Mouse (Mus musculus): Measurements from ENCODE around the gene Pla2g6. TPM values are rescaled to one million over a fixed set of nuclear protein-coding genes. Genes with fewer than 3 reads are reported as not detected.

The Pla2g6 gene
- polyA plus RNA-seq, 1 experiment from 2014 or later = 22.4 TPM

DNA sequence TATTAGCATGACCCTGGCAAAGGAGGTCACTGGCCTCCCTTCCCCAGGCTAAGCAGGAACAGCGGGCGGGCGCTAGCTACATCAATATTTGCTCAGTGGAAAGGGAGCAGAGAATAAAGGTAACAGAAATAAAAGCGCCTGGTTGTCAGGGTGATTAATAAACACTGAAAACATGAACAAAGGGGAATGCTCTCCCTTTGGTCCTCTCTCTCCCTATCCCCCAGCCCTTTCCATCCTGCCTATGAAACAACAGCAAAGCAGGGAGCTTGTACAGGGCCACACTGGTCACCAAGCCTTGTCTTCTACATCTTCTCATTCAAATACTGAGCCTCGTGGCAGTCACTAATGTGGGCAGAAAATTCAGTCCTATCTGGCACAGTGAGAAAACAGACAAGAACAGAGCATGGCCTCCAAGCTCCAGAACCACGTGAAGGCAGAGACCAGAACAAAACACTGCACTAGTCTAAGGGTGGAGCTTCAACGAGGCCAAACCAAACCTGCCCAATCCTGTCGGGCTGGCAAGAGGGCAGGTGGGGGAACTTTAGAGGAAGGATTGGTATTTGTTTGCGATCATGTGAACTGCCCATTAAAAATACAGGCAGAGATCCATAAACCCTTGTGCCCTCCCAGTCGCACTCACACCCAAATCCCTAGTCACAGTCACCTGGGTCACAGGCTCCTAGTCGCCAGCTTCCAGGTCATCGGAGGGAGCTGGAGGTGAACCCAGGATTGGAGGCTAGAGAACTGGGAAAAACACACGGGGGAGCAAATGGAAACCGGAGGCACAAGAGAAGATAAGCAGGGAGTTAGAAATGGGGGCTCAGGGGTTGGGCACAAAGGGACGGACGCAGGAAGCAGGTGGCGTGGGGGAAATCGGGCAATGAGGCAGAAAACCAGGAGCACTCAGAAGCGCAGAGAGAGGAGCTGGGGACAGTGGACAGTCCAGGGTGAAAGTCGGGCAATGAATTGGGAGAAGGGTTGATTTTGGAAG is 924 bp downstream of the Pla2g6 start:
- WGBS = 8% methylated on average over 20 of the region's 20 CpGs
- Histone ChIP-seq H3K4me2 (ENCODE audit: low read depth, low read length) (peak overlapping the region; percentile 62), H3K27me3 (ENCODE audit: control insufficient read depth, insufficient read depth, low read depth, low read length) (no peaks in the 10 kb centered on the region), H3K9me3 (ENCODE audit: control insufficient read depth, low read length) (no peaks in the 10 kb centered on the region), H3K36me3 (ENCODE audit: control insufficient read depth, insufficient read depth, low read length) (no peaks in the 10 kb centered on the region), H3K4me1 (replicated peaks; ENCODE audit: control insufficient read depth, insufficient read depth, low read length) (peaks cover 52% of the 10 kb centered on the region), H3K9ac (ENCODE audit: low read length) (peak overlapping the region; percentile 78), H3K27ac (ENCODE audit: low read length) (peak overlapping the region; percentile 93), H3K4me3 (ENCODE audit: low read length) (peak overlapping the region; percentile 66)
- ATAC-seq (ENCODE audit: low read depth) = no peak; the same call in 1 of the 2 replicates

DNA sequence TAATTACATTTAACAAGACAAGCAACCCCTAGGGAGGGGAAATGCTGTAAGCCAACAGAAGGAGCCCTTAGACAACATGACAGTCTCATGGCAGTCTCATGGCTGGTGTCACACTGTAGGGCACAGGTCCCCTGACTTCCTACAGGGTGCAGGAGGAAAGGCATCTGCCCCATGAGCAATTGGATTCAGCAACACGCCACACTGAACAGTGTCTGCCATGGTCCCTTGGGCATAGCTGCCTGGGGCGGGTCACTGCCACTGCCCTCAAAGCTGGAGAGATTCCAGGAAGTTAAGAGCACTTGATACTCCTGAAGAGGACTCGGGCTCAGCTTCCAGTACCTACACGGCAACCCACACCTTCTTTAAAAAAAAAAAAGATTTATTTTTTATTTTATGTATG is 1.9 kb downstream of the Pla2g6 start:
- peak; percentile 17 for ATAC-seq (ENCODE audit: low read depth)
- peak overlapping the region; percentile 62 for H3K4me2 ChIP-seq (ENCODE audit: low read depth, low read length)
- H3K36me3 ChIP-seq (ENCODE audit: control insufficient read depth, insufficient read depth, low read length) = no peaks in the 10 kb centered on the region
- WGBS = 47% methylated on average over 4 of the region's 4 CpGs
- no peak overlapping the region for H3K4me3 ChIP-seq (ENCODE audit: low read length)
- H3K27ac ChIP-seq (ENCODE audit: low read length) = peak overlapping the region; percentile 93
- peak overlapping the region; percentile 29; the same call in 1 of the 2 replicates for H3K9ac ChIP-seq (ENCODE audit: low read length)
- H3K27me3 ChIP-seq (ENCODE audit: control insufficient read depth, insufficient read depth, low read depth, low read length) = no peaks in the 10 kb centered on the region
- peaks cover 54% of the 10 kb centered on the region for H3K4me1 ChIP-seq (replicated peaks; ENCODE audit: control insufficient read depth, insufficient read depth, low read length)
- no peaks in the 10 kb centered on the region for H3K9me3 ChIP-seq (ENCODE audit: control insufficient read depth, low read length)

DNA sequence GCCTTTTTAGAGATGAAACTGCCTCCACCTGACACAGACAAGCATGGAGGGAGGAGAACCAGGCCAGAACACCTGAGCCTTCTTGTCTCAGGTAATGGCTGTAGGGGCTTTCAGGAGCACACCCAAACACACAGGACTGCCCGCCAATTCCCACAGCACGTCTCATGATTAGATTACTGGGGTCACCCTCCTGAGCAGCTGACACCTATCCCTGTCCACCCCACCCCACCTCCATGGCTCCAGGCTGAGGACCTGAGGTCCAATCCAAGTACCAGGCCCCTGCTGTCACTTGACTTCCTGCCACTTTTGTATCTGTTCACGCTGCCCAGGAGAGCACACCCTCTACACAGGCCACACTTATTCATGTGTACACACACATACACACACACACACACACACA is 2.4 kb downstream of the Pla2g6 start:
- no peak for ATAC-seq (ENCODE audit: low read depth)
- Histone ChIP-seq H3K27ac (ENCODE audit: low read length) (peak overlapping the region; percentile 93), H3K4me3 (ENCODE audit: low read length) (no peak overlapping the region), H3K9me3 (ENCODE audit: control insufficient read depth, low read length) (no peaks in the 10 kb centered on the region), H3K4me2 (ENCODE audit: low read depth, low read length) (no peak overlapping the region; the same call in 1 of the 2 replicates), H3K27me3 (ENCODE audit: control insufficient read depth, insufficient read depth, low read depth, low read length) (no peaks in the 10 kb centered on the region), H3K9ac (ENCODE audit: low read length) (peak overlapping the region; percentile 29; the same call in 1 of the 2 replicates), H3K36me3 (ENCODE audit: control insufficient read depth, insufficient read depth, low read length) (no peaks in the 10 kb centered on the region), H3K4me1 (replicated peaks; ENCODE audit: control insufficient read depth, insufficient read depth, low read length) (peaks cover 54% of the 10 kb centered on the region)
- 45% methylated on average over 3 of the region's 3 CpGs for WGBS

DNA sequence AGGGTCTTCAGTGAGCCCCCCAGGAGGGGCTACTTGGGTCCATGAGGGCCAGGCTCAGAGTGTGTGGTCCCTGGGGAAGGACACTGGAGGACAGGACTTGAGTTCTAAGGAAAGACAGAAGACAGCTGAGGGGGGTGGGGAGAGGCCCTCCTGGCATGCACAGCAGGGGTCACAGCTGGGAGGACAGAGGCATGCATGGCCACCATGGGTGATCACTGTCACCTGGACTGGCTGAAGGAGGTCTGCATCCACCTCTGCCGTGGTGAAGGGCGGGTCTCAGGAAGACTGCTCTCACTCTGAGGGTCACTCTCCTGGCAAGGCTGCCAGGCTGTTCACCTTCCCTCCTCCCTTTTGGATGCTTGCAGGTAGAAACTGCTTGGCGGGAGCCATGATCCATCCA is 3.8 kb downstream of the Pla2g6 start:
- Histone ChIP-seq H3K36me3 (ENCODE audit: control insufficient read depth, insufficient read depth, low read length) (no peaks in the 10 kb centered on the region), H3K9ac (ENCODE audit: low read length) (no peak overlapping the region), H3K4me1 (replicated peaks; ENCODE audit: control insufficient read depth, insufficient read depth, low read length) (peaks cover 50% of the 10 kb centered on the region), H3K4me2 (ENCODE audit: low read depth, low read length) (no peak overlapping the region), H3K27ac (ENCODE audit: low read length) (peak overlapping the region; percentile 65), H3K4me3 (ENCODE audit: low read length) (no peak overlapping the region), H3K27me3 (ENCODE audit: control insufficient read depth, insufficient read depth, low read depth, low read length) (no peaks in the 10 kb centered on the region), H3K9me3 (ENCODE audit: control insufficient read depth, low read length) (no peaks in the 10 kb centered on the region)
- WGBS = 67% methylated on average over 3 of the region's 3 CpGs
- no peak for ATAC-seq (ENCODE audit: low read depth)

DNA sequence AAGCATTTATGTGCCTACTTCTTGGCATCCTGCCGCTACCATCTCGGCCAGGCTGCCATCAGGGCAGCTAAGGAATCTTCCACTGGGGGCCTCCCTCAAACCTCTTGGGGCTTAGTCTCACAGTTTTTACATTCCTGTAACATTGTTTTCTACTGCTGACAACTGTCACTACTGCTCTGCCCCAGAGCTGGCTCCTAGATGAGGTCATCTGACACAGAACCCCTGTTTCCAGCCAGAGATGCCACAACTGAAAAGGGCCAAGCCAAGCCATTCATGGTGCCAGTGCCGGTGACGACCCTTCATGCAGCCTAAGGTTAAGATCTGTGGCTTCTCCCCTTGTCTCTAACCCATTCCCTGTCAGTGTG is 4.4 kb downstream of the Pla2g6 start:
- no peak for ATAC-seq (ENCODE audit: low read depth)
- H3K9me3 ChIP-seq (ENCODE audit: control insufficient read depth, low read length) = no peaks in the 10 kb centered on the region
- H3K4me2 ChIP-seq (ENCODE audit: low read depth, low read length) = no peak overlapping the region
- 45% methylated on average over 4 of the region's 4 CpGs for WGBS
- H3K4me3 ChIP-seq (ENCODE audit: low read length) = no peak overlapping the region
- H3K36me3 ChIP-seq (ENCODE audit: control insufficient read depth, insufficient read depth, low read length) = no peaks in the 10 kb centered on the region
- H3K9ac ChIP-seq (ENCODE audit: low read length) = no peak overlapping the region
- H3K27me3 ChIP-seq (ENCODE audit: control insufficient read depth, insufficient read depth, low read depth, low read length) = no peaks in the 10 kb centered on the region
- H3K27ac ChIP-seq (ENCODE audit: low read length) = peak overlapping the region; percentile 65
- peaks cover 50% of the 10 kb centered on the region for H3K4me1 ChIP-seq (replicated peaks; ENCODE audit: control insufficient read depth, insufficient read depth, low read length)

DNA sequence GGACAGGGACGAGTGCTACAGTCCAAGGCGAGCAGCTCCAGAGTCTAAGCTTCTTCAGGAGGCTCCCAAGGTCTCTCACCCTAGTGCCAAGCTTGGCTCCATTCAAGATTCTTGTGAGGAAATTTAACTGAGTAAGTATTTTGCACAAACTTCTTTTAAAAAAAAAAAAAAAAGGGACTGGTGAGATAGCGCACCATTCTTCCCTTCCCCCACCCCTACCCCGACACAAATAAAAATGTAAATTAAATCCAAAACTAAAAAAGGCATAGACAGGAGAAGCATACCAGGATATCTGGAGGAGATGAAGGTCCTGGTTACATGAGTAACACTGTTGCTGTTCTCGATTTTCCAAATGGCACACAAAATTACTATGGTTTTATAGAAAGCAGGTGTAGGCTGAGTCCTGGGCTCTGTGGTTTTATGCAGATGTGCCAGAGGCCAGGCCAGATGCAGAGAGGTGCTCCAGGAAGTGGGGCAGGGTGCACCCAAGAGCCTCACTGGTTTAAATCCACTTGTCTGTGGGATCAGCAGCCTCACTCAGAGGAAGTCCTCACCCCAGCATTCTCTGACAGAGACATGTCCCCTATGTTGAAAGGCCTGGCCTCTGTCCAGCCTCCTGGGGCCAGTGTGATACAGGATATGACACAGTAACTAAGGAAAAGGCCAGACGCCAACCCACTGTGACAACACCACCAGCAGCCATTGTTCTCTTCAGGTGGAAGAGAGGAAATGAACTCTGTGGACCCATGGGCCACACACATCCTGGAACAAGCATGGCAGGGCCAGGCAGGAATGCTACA is 5.0 kb downstream of the Pla2g6 start:
- Histone ChIP-seq H3K27ac (ENCODE audit: low read length) (peak overlapping the region; percentile 65), H3K4me3 (ENCODE audit: low read length) (no peak overlapping the region), H3K36me3 (ENCODE audit: control insufficient read depth, insufficient read depth, low read length) (no peaks in the 10 kb centered on the region), H3K27me3 (ENCODE audit: control insufficient read depth, insufficient read depth, low read depth, low read length) (no peaks in the 10 kb centered on the region), H3K4me1 (replicated peaks; ENCODE audit: control insufficient read depth, insufficient read depth, low read length) (peaks cover 50% of the 10 kb centered on the region), H3K4me2 (ENCODE audit: low read depth, low read length) (no peak overlapping the region), H3K9ac (ENCODE audit: low read length) (peak overlapping the region; percentile 12; the same call in 1 of the 2 replicates), H3K9me3 (ENCODE audit: control insufficient read depth, low read length) (no peaks in the 10 kb centered on the region)
- ATAC-seq (ENCODE audit: low read depth) = peak; percentile 31
- WGBS = 51% methylated on average over 6 of the region's 6 CpGs

DNA sequence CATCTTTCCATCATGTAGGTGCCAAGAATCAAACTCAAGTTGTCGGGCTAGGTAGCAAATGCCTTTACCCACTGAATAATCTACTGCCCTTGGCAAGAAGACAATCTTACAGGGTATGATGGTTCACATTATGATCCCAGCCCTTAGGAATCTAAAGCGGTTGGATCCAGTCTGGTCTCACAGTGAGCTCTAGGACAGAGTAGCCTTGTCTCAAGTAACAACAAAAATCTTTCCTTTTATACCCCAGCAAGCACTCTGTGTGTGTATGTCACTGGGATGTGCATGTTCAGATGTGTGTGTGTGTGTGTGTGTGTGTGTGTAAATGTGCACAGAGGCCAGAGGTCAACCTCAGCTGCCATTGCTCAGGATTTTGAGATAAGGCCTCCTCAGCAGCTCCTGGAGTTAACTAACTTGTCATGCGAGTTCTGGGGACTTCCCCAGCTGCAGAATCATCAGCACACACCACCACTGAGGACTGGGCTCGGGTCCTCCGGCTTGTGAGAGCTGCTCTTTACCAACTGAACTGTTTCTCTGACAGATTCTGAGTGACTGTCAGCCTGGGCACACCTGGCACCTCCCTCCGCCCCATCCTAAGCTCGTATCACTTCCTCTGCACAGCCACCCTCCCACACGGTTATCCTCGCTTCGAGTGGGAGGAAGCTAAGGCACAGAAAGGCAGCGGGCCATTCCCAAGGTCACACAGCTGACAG is 5.8 kb downstream of the Pla2g6 start:
- Histone ChIP-seq H3K4me2 (ENCODE audit: low read depth, low read length) (no peak overlapping the region), H3K9me3 (ENCODE audit: control insufficient read depth, low read length) (no peaks in the 10 kb centered on the region), H3K27me3 (ENCODE audit: control insufficient read depth, insufficient read depth, low read depth, low read length) (no peaks in the 10 kb centered on the region), H3K4me3 (ENCODE audit: low read length) (no peak overlapping the region), H3K36me3 (ENCODE audit: control insufficient read depth, insufficient read depth, low read length) (no peaks in the 10 kb centered on the region), H3K27ac (ENCODE audit: low read length) (peak overlapping the region; percentile 65), H3K9ac (ENCODE audit: low read length) (peak overlapping the region; percentile 12), H3K4me1 (replicated peaks; ENCODE audit: control insufficient read depth, insufficient read depth, low read length) (peaks cover 50% of the 10 kb centered on the region)
- WGBS = 42% methylated on average over 11 of the region's 11 CpGs
- ATAC-seq (ENCODE audit: low read depth) = no peak

DNA sequence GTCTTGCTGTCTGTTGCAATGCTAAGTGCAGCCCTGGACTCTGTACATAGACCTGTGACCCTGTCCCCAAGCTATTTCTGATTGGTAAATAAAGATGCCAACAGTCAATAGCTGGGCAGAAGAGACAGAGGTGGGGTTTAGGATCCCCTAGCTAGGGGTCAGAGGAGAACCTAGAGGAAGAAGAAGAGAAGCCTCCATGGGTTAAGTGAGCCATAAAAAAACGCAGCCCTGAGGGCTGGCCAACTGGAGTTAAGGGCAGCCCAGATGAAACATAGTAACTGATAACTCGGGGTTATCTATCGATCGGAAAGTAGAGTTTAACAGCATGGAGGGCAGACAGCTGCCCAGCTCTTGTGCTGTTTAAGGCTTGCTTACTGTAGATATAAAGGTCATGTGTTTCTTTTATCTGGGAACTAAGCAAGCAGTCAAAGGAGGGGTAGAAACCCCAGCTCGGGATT is 6.4 kb downstream of the Pla2g6 start:
- H3K27me3 ChIP-seq (ENCODE audit: control insufficient read depth, insufficient read depth, low read depth, low read length) = no peaks in the 10 kb centered on the region
- peaks cover 43% of the 10 kb centered on the region for H3K4me1 ChIP-seq (replicated peaks; ENCODE audit: control insufficient read depth, insufficient read depth, low read length)
- peak overlapping the region; percentile 65 for H3K27ac ChIP-seq (ENCODE audit: low read length)
- no peak for ATAC-seq (ENCODE audit: low read depth)
- no peak overlapping the region for H3K4me3 ChIP-seq (ENCODE audit: low read length)
- H3K9ac ChIP-seq (ENCODE audit: low read length) = no peak overlapping the region
- no peak overlapping the region for H3K4me2 ChIP-seq (ENCODE audit: low read depth, low read length)
- no peaks in the 10 kb centered on the region for H3K36me3 ChIP-seq (ENCODE audit: control insufficient read depth, insufficient read depth, low read length)
- H3K9me3 ChIP-seq (ENCODE audit: control insufficient read depth, low read length) = no peaks in the 10 kb centered on the region
- WGBS = 42% methylated on average over 5 of the region's 5 CpGs
